Mouse (Mus musculus) intestine, postnatal 0 days (tissue): ENCODE data around the gene Pygo2. TPM values are rescaled to one million over a fixed set of nuclear protein-coding genes. Genes with fewer than 3 reads are reported as not detected.

Experiments used
- ATAC-seq: fragments of 200-750 bp; cut with Nextera tagmentation; 2 replicates; pipeline ENCODE4 v1.8.0; 2017; ENCODE audit warnings: mild to moderate bottlenecking, moderate TSS enrichment, moderate library complexity
- H3K27ac ChIP-seq: fragments of 300-500 bp; sonication (generic); 2 replicates; pipeline ENCODE4 v1.5.1; 2014; ENCODE audit warnings: mild to moderate bottlenecking, low read depth, low read length, moderate library complexity
- H3K27me3 ChIP-seq: fragments of 300-500 bp; sonication (generic); replicated peaks from 2 replicates; pipeline ENCODE4 v1.6.1; 2014; ENCODE audit warnings: low read length, mixed read lengths; ENCODE audit not compliant: control insufficient read depth, insufficient read depth
- H3K36me3 ChIP-seq: fragments of 300-500 bp; sonication (generic); 2 replicates; pipeline ENCODE4 v1.6.1; 2014; ENCODE audit warnings: mild to moderate bottlenecking, moderate library complexity; ENCODE audit not compliant: control insufficient read depth, insufficient read depth
- H3K4me1 ChIP-seq: fragments of 300-500 bp; sonication (generic); replicated peaks from 2 replicates; pipeline ENCODE4 v1.6.1; 2014; ENCODE audit warnings: antibody characterized with exemption, low read length, mixed read lengths; ENCODE audit not compliant: control insufficient read depth, insufficient read depth
- H3K4me2 ChIP-seq: fragments of 300-500 bp; sonication (generic); replicated peaks from 2 replicates; pipeline ENCODE4 v1.6.1; 2014; ENCODE audit warnings: low read depth, mild to moderate bottlenecking, moderate library complexity
- H3K4me3 ChIP-seq: fragments of 300-500 bp; sonication (generic); 2 replicates; pipeline ENCODE4 v1.5.1; 2014; ENCODE audit warnings: low read depth, low read length
- H3K9ac ChIP-seq: fragments of 300-500 bp; sonication (generic); 2 replicates; pipeline ENCODE4 v1.6.1; 2014; ENCODE audit warnings: mild to moderate bottlenecking, low read depth, low read length
- H3K9me3 ChIP-seq: fragments of 300-500 bp; sonication (generic); 2 replicates; pipeline ENCODE4 v1.6.1; 2016; ENCODE audit warnings: mixed run types; ENCODE audit not compliant: control insufficient read depth
- CTCF ChIP-seq: sonication (generic); IDR thresholded peaks from 2 replicates; pipeline ENCODE4 v1.5.1; 2016; ENCODE audit warnings: low read depth, mild to moderate bottlenecking, control low read depth, antibody characterized with exemption, moderate library complexity
- WGBS: fragments of 180-500 bp; shearing (Covaris S2); extraction: QIAGEN DNeasy Blood & Tissue Kit; methylation state at CpG from one replicate; pipeline ENCODE4 v1.1.7; 2014; 5-methylcytosine and 5-hydroxymethylcytosine counted together
- polyA plus RNA-seq: library from polyadenylated mRNA; unstranded; fragments of >200 nt; fragmentation: Nextera tagmentation; extraction: Ambion mirVana; gene quantifications from 2 replicates; pipeline ENCODE4 v1.2.1, GENCODE M21; 2015

Gene Pygo2
- polyA plus RNA-seq, 1 experiment from 2014 or later: 17.1 TPM

- ATAC-seq: no peak
- H3K4me1 ChIP-seq: peaks cover 9% of the 10 kb centered on the region; the same call in 1 of the 2 replicates
- H3K27ac ChIP-seq: 0 out of 2 replicates have a peak overlapping the region, but pooled peaks have one; percentile 0
- H3K9ac ChIP-seq: no peak overlapping the region
- H3K36me3 ChIP-seq: peaks cover 38% of the 10 kb centered on the region
- no peaks in the 10 kb centered on the region for H3K9me3 ChIP-seq
- H3K4me2 ChIP-seq: no peak overlapping the region; the same call in 1 of the 2 replicates
- no peak for TF ChIP-seq CTCF
- WGBS: 64% methylated on average over 5 of the region's 5 CpGs
- H3K4me3 ChIP-seq: no peak overlapping the region
- no peaks in the 10 kb centered on the region for H3K27me3 ChIP-seq
Observed at GRCm38 (mm10) chr3:89383651-89384255, 46.3 kb upstream of the Pygo2 start.

GRCm38 (mm10) chr3:89384331-89385076, 45.5 kb upstream of the Pygo2 start:
- H3K9me3 ChIP-seq: no peaks in the 10 kb centered on the region
- no peaks in the 10 kb centered on the region for H3K27me3 ChIP-seq
- no peak for ATAC-seq
- H3K27ac ChIP-seq: no peak overlapping the region
- peak overlapping the region; percentile 21; the same call in 1 of the 2 replicates for H3K4me2 ChIP-seq
- H3K4me1 ChIP-seq: peaks cover 6% of the 10 kb centered on the region; the same call in 1 of the 2 replicates
- 64% methylated on average over 11 of the region's 12 CpGs for WGBS
- H3K4me3 ChIP-seq: 0 out of 2 replicates have a peak overlapping the region, but pooled peaks have one; percentile 7
- no peak for TF ChIP-seq CTCF
- H3K36me3 ChIP-seq: peaks cover 33% of the 10 kb centered on the region
- H3K9ac ChIP-seq: no peak overlapping the region

- TF ChIP-seq CTCF: no peak
- WGBS: 57% methylated on average over 11 of the region's 11 CpGs
- H3K4me1 ChIP-seq: peaks cover 6% of the 10 kb centered on the region; the same call in 1 of the 2 replicates
- no peaks in the 10 kb centered on the region for H3K9me3 ChIP-seq
- H3K4me2 ChIP-seq: no peak overlapping the region; the same call in 1 of the 2 replicates
- no peak overlapping the region for H3K9ac ChIP-seq
- no peak for ATAC-seq
- no peak overlapping the region for H3K4me3 ChIP-seq
- no peaks in the 10 kb centered on the region for H3K27me3 ChIP-seq
- H3K27ac ChIP-seq: no peak overlapping the region; the same call in 1 of the 2 replicates
- peaks cover 23% of the 10 kb centered on the region for H3K36me3 ChIP-seq
Observed at GRCm38 (mm10) chr3:89385451-89385850, 44.6 kb upstream of the Pygo2 start.

- Histone ChIP-seq H3K4me3 (peak overlapping the region; percentile 26), H3K9me3 (no peaks in the 10 kb centered on the region), H3K4me1 (peaks cover 6% of the 10 kb centered on the region; the same call in 1 of the 2 replicates), H3K4me2 (peak overlapping the region; percentile 85), H3K9ac (0 out of 2 replicates have a peak overlapping the region, but pooled peaks have one; percentile 22), H3K27ac (peak overlapping the region; percentile 97), H3K27me3 (no peaks in the 10 kb centered on the region), H3K36me3 (peaks cover 11% of the 10 kb centered on the region; the same call in 1 of the 2 replicates)
- no peak for TF ChIP-seq CTCF
- no peak for ATAC-seq
- 56% methylated on average over 17 of the region's 17 CpGs for WGBS
Observed at GRCm38 (mm10) chr3:89386438-89387420, 43.3 kb upstream of the Pygo2 start.

GRCm38 (mm10) chr3:89387632-89388031, 42.4 kb upstream of the Pygo2 start:
- Histone ChIP-seq H3K4me2 (peak overlapping the region; percentile 85), H3K4me3 (peak overlapping the region; percentile 26), H3K9ac (peak overlapping the region; percentile 40; the same call in 1 of the 2 replicates), H3K36me3 (peaks cover 11% of the 10 kb centered on the region; the same call in 1 of the 2 replicates), H3K27ac (peak overlapping the region; percentile 97), H3K9me3 (no peaks in the 10 kb centered on the region), H3K4me1 (peaks cover 6% of the 10 kb centered on the region; the same call in 1 of the 2 replicates), H3K27me3 (no peaks in the 10 kb centered on the region)
- peak; percentile 31; the same call in 1 of the 2 replicates for TF ChIP-seq CTCF
- 40% methylated on average over 11 of the region's 11 CpGs for WGBS
- ATAC-seq: no peak
